Mouse (Mus musculus): ENCODE data around the gene Rhbdd1. TPM values are rescaled to one million over a fixed set of nuclear protein-coding genes. Genes with fewer than 3 reads are reported as not detected.

Gene Rhbdd1
- total and polyA plus RNA-seq, 3 experiments, result 7.5 to 10.4 TPM; not detected in 1

DNA sequence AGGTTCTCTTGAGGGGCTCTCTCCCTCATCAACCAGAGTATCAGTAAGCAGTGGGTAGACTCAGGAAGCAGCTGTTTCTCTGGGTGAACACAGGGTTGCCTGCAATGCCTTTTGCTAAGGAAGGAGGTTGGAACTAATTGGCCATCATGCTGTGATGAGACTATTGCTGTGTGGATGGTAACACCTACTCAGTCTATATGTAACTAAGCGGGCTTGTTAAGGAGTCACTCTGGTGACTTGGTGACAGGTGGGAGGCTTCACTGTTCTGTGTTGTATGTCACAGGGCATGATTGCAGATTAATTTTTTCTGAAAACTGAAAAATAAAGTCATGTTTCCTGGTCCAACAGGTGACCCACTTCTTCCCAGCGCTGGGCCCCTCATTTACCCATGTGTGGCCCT, 36.8 kb downstream of the Rhbdd1 start:
- Histone ChIP-seq H3K27ac (ENCODE audit: control insufficient read depth, low read depth, low read length) (no peak overlapping the region), H3K4me3 (ENCODE audit: control insufficient read depth in 1 of 2, insufficient read depth in 1 of 2, low read depth in 2 of 2, low read length in 2 of 2) (no peak overlapping the region), H3K79me2 (ENCODE audit: control insufficient read depth, insufficient read depth, low read length, poor library complexity) (no peaks in the 10 kb centered on the region), H3K4me1 (ENCODE audit: control insufficient read depth in 1 of 2, insufficient read depth in 2 of 2, low read length in 2 of 2) (no peaks in the 10 kb centered on the region), H3K9me3 (replicated peaks; ENCODE audit: insufficient read depth, low read length) (no peaks in the 10 kb centered on the region), H3K27me3 (ENCODE audit: control insufficient read depth in 1 of 2, insufficient read depth in 2 of 2, low read length in 2 of 2) (no peaks in the 10 kb centered on the region), H3K36me3 (ENCODE audit: control insufficient read depth in 1 of 2, insufficient read depth in 2 of 2, low read length in 2 of 2) (peaks cover 0 to 3% of the 10 kb centered on the region in 2 experiments; a peak in 1 of 4 replicates), H3K9ac (ENCODE audit: control insufficient read depth, low read depth, low read length, poor library complexity, severe bottlenecking) (no peak overlapping the region)
- DNase-seq (ENCODE audit: low read depth, low spot score), result no peak
- no peak for TF ChIP-seq MAZ (IDR thresholded peaks at IDR 0.05; ENCODE audit: low read depth, low read length)
- TF ChIP-seq CTCF (IDR thresholded peaks at IDR 0.05 in 2 of 3, conservative IDR thresholded peaks at IDR 0.05 in 1 of 3; ENCODE audit: control insufficient read depth in 1 of 3, insufficient read depth in 1 of 3, low read depth in 2 of 3, low read length in 3 of 3, poor library complexity in 1 of 3, severe bottlenecking in 1 of 3), result no peak
- no peak for TF ChIP-seq BHLHE40 (IDR thresholded peaks at IDR 0.05; ENCODE audit: borderline replicate concordance, low read depth, low read length)
- TF ChIP-seq MYB (IDR thresholded peaks at IDR 0.05; ENCODE audit: low read depth, low read length), result no peak
- no peak for TF ChIP-seq USF1 (IDR thresholded peaks at IDR 0.05; ENCODE audit: low read depth, low read length)
- TF ChIP-seq ELF1 (IDR thresholded peaks at IDR 0.05; ENCODE audit: low read depth, low read length), result no peak
- TF ChIP-seq MEF2A (IDR thresholded peaks at IDR 0.05; ENCODE audit: extremely low read depth, insufficient replicate concordance, low read depth, low read length, poor library complexity, severe bottlenecking), result no peak
- no peak for TF ChIP-seq E2F4 (IDR thresholded peaks at IDR 0.05; ENCODE audit: borderline replicate concordance, low read depth, low read length)
- TF ChIP-seq MAX (IDR thresholded peaks at IDR 0.05; ENCODE audit: low read length), result no peak
- TF ChIP-seq ZMIZ1 (IDR thresholded peaks at IDR 0.05; ENCODE audit: low read depth, low read length), result no peak
- no peak for TF ChIP-seq POLR2AphosphoS2 (IDR thresholded peaks at IDR 0.05; ENCODE audit: low read length)
- no peak for TF ChIP-seq TCF12 (IDR thresholded peaks at IDR 0.05; ENCODE audit: low read depth, low read length)
- TF ChIP-seq POLR2AphosphoS5 (IDR thresholded peaks at IDR 0.05; ENCODE audit: borderline replicate concordance, low read depth, low read length), result no peak
- TF ChIP-seq MXI1 (IDR thresholded peaks at IDR 0.05; ENCODE audit: low read depth, low read length), result no peak
- no peak for TF ChIP-seq SMC3 (IDR thresholded peaks at IDR 0.05; ENCODE audit: low read depth, low read length)
- no peak for TF ChIP-seq ETS1 (IDR thresholded peaks at IDR 0.05; ENCODE audit: low read depth, low read length)
- no peak for TF ChIP-seq ZC3H11A (IDR thresholded peaks at IDR 0.05; ENCODE audit: low read depth, low read length)

DNA sequence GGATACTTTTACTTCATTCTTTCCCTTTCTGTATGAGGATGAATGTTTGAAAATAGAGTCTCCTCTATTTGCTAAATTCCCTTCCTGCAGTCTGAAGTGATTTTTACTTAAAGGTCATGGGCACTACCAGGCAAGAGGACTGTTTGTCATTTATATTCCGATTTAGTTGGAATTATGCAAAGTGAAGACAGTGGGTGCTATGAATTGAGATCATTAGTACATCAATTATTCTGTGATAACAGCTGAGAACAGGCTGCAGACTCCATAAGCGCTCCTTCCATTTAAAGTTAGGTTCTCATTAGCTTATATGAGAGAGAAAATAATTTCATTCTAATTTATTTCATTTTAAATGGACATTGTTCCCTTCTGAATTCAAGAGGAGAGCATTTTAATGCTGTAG, 37.5 kb downstream of the Rhbdd1 start:
- TF ChIP-seq POLR2AphosphoS5 (IDR thresholded peaks at IDR 0.05; ENCODE audit: borderline replicate concordance, low read depth, low read length), result no peak
- no peak for TF ChIP-seq POLR2A (IDR thresholded peaks at IDR 0.05; ENCODE audit: control insufficient read depth in 1 of 2, insufficient read depth in 1 of 2, low read depth in 1 of 2, low read length in 2 of 2, poor library complexity in 1 of 2)
- TF ChIP-seq MEF2A (IDR thresholded peaks at IDR 0.05; ENCODE audit: extremely low read depth, insufficient replicate concordance, low read depth, low read length, poor library complexity, severe bottlenecking), result no peak
- TF ChIP-seq SIN3A (IDR thresholded peaks at IDR 0.05; ENCODE audit: low read length), result no peak
- TF ChIP-seq MAX (IDR thresholded peaks at IDR 0.05; ENCODE audit: low read length), result no peak
- TF ChIP-seq NELFE (IDR thresholded peaks at IDR 0.05; ENCODE audit: low read depth, low read length), result no peak
- TF ChIP-seq SMC3 (IDR thresholded peaks at IDR 0.05; ENCODE audit: low read depth, low read length), result no peak
- TF ChIP-seq EP300 (IDR thresholded peaks at IDR 0.05; ENCODE audit: low read depth in 1 of 2, low read length in 2 of 2), result no peak
- no peak for TF ChIP-seq BHLHE40 (IDR thresholded peaks at IDR 0.05; ENCODE audit: borderline replicate concordance, low read depth, low read length)
- no peak for TF ChIP-seq ZKSCAN1 (IDR thresholded peaks at IDR 0.05; ENCODE audit: low read depth, low read length)
- TF ChIP-seq MXI1 (IDR thresholded peaks at IDR 0.05; ENCODE audit: low read depth, low read length), result no peak
- no peak for TF ChIP-seq KAT2A (conservative IDR thresholded peaks at IDR 0.05; ENCODE audit: low read depth, low read length)
- TF ChIP-seq RCOR1 (IDR thresholded peaks at IDR 0.05; ENCODE audit: low read depth, low read length), result no peak
- no peak for TF ChIP-seq ETS1 (IDR thresholded peaks at IDR 0.05; ENCODE audit: low read depth, low read length)
- TF ChIP-seq POLR2AphosphoS2 (IDR thresholded peaks at IDR 0.05; ENCODE audit: low read length), result no peak
- no peak for TF ChIP-seq ZMIZ1 (IDR thresholded peaks at IDR 0.05; ENCODE audit: low read depth, low read length)
- TF ChIP-seq JUND (IDR thresholded peaks at IDR 0.05; ENCODE audit: low read depth, low read length), result no peak
- no peak for TF ChIP-seq MAZ (IDR thresholded peaks at IDR 0.05; ENCODE audit: low read depth, low read length)
- no peak for TF ChIP-seq HCFC1 (IDR thresholded peaks at IDR 0.05; ENCODE audit: low read depth, low read length)
- TF ChIP-seq TBP (IDR thresholded peaks at IDR 0.05; ENCODE audit: low read depth, low read length), result no peak
- Histone ChIP-seq H3K4me1 (ENCODE audit: control insufficient read depth in 1 of 2, insufficient read depth in 2 of 2, low read length in 2 of 2) (no peaks in the 10 kb centered on the region), H3K79me2 (ENCODE audit: control insufficient read depth, insufficient read depth, low read length, poor library complexity) (no peaks in the 10 kb centered on the region), H3K4me3 (ENCODE audit: control insufficient read depth in 1 of 2, insufficient read depth in 1 of 2, low read depth in 2 of 2, low read length in 2 of 2) (no peak overlapping the region), H3K36me3 (ENCODE audit: control insufficient read depth in 1 of 2, insufficient read depth in 2 of 2, low read length in 2 of 2) (peaks cover 0 to 3% of the 10 kb centered on the region in 2 experiments; a peak in 1 of 4 replicates), H3K9me3 (replicated peaks; ENCODE audit: insufficient read depth, low read length) (no peaks in the 10 kb centered on the region), H3K27ac (ENCODE audit: control insufficient read depth, low read depth, low read length) (no peak overlapping the region), H3K27me3 (ENCODE audit: control insufficient read depth in 1 of 2, insufficient read depth in 2 of 2, low read length in 2 of 2) (no peaks in the 10 kb centered on the region), H3K9ac (ENCODE audit: control insufficient read depth, low read depth, low read length, poor library complexity, severe bottlenecking) (no peak overlapping the region)
- no peak for DNase-seq (ENCODE audit: low read depth, low spot score)

Measured in MEL (cell line).